Mouse (Mus musculus): ENCODE data around the gene Bpi. TPM values are rescaled to one million over a fixed set of nuclear protein-coding genes. Genes with fewer than 3 reads are reported as not detected.

The Bpi gene
- polyA plus RNA-seq, 1 experiment from 2014 or later, result not detected

DNA sequence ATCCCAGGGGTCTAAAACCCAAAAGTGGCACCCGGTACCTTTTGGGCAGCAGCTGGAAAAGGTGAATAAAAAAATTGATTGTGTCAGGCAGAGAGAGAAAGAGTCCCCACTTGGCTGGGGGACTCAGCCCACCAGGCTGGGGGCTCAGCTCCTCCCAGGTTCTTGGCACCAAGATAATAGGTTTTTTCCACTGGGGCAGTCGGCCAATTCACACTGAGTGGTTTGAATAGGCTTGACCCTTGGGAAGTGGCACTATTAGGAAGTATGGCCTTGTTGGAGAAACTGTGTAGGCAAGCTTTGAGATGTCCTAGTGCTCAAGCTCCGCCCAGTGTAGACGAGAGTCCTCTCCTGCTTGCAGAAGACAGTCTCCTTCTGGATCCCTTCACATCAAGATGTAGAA is 41.8 kb downstream of the Bpi start:
- no peak for ATAC-seq
- Histone ChIP-seq H3K27ac (no peak overlapping the region), H3K4me3 (no peak overlapping the region), H3K9ac (no peak overlapping the region), H3K4me1 (no peaks in the 10 kb centered on the region), H3K4me2 (no peak overlapping the region), H3K36me3 (no peaks in the 10 kb centered on the region), H3K27me3 (replicated peaks) (no peaks in the 10 kb centered on the region), H3K9me3 (replicated peaks) (no peaks in the 10 kb centered on the region)
- WGBS (ENCODE audit: insufficient replicate concordance), result 55% methylated on average over 4 of the region's 4 CpGs

DNA sequence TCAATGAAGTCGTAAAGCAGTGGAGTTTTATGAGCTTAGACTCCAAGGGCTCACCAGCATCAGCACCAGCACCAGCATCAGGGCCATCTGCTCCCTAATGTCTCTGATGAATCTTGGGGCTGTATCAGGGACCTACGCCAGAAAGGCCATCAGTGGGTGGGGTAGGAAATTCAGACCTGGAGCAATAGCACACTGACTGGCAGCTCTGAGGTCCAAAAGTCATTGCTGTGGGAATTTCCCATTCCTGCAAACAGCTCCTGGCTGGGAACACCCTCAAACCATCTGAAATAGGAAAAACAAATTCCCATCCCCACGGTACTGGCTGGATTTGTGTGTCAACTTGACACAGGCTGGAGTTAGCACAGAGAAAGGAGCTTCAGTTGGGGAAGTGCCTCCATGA is 44.9 kb downstream of the Bpi start:
- Histone ChIP-seq H3K4me3 (no peak overlapping the region), H3K9ac (no peak overlapping the region), H3K9me3 (replicated peaks) (no peaks in the 10 kb centered on the region), H3K27ac (no peak overlapping the region), H3K27me3 (replicated peaks) (no peaks in the 10 kb centered on the region), H3K4me1 (peaks cover 13% of the 10 kb centered on the region), H3K36me3 (no peaks in the 10 kb centered on the region), H3K4me2 (no peak overlapping the region)
- 61% methylated on average over 3 of the region's 3 CpGs for WGBS (ENCODE audit: insufficient replicate concordance)
- 0 out of 2 replicates have a peak, but pooled peaks have one; percentile 19 for ATAC-seq

- no peaks in the 10 kb centered on the region for H3K36me3 ChIP-seq
- H3K9ac ChIP-seq, result peak within 1 kb of the TSS; percentile 15; the same call in 1 of the 2 replicates
- no peaks in the 10 kb centered on the region for H3K9me3 ChIP-seq (replicated peaks)
- 31% methylated on average over 13 of the region's 13 CpGs for WGBS (ENCODE audit: insufficient replicate concordance)
- H3K4me1 ChIP-seq, result peaks cover 13% of the 10 kb centered on the region
- peak within 1 kb of the TSS; percentile 37 for H3K4me2 ChIP-seq
- H3K4me3 ChIP-seq, result peak within 1 kb of the TSS; percentile 24; the same call in 1 of the 2 replicates
- peak within 1 kb of the TSS; percentile 77 for H3K27ac ChIP-seq
- ATAC-seq, result peak; percentile 81
- no peaks in the 10 kb centered on the region for H3K27me3 ChIP-seq (replicated peaks)
Measured at GRCm38 (mm10) chr2:158305948-158306695, 48.2 kb downstream of the Bpi start, which contains the start of gene Lbp. Gene Lbp, plus strand, starts transcription at chr2:158306493.

GRCm38 (mm10) chr2:158306696-158307049 is 48.8 kb downstream of the Bpi start:
- Histone ChIP-seq H3K9ac (no peak overlapping the region), H3K4me3 (peak overlapping the region; percentile 24; the same call in 1 of the 2 replicates), H3K9me3 (replicated peaks) (no peaks in the 10 kb centered on the region), H3K4me1 (peaks cover 13% of the 10 kb centered on the region), H3K27ac (peak overlapping the region; percentile 77), H3K27me3 (replicated peaks) (no peaks in the 10 kb centered on the region), H3K4me2 (peak overlapping the region; percentile 37), H3K36me3 (no peaks in the 10 kb centered on the region)
- peak; percentile 45 for ATAC-seq
- 16% methylated on average over 6 of the region's 6 CpGs for WGBS (ENCODE audit: insufficient replicate concordance)

GRCm38 (mm10) chr2:158308276-158308675 is 50.4 kb downstream of the Bpi start:
- Histone ChIP-seq H3K4me3 (no peak overlapping the region), H3K9ac (no peak overlapping the region), H3K9me3 (replicated peaks) (no peaks in the 10 kb centered on the region), H3K4me1 (peaks cover 13% of the 10 kb centered on the region), H3K36me3 (no peaks in the 10 kb centered on the region), H3K27ac (no peak overlapping the region), H3K4me2 (no peak overlapping the region), H3K27me3 (replicated peaks) (no peaks in the 10 kb centered on the region)
- no peak for ATAC-seq
- 62% methylated on average over 5 of the region's 5 CpGs for WGBS (ENCODE audit: insufficient replicate concordance)

DNA sequence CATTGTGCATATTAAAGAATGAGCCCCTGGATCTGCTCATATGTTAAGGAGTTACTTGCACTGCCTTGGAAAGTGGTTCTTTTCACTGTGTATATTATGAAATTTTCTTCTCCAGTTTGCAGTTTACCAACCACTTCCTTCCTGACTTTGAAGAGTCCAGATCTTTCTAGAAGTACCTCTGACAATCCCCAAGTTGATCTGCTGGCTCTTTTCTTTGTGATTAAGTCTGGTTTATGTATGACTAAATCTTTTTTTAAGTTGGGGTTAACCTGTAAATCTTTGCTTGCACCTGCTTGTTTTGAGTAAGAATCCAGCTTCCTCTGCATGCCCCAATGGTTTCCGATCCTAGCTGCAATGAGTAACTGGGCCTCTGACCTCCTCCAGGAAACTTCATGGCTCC is 55.2 kb downstream of the Bpi start:
- WGBS (ENCODE audit: insufficient replicate concordance), result 62% methylated on average over 1 of the region's 1 CpGs
- Histone ChIP-seq H3K4me1 (no peaks in the 10 kb centered on the region), H3K4me2 (no peak overlapping the region), H3K36me3 (no peaks in the 10 kb centered on the region), H3K27ac (no peak overlapping the region), H3K27me3 (replicated peaks) (no peaks in the 10 kb centered on the region), H3K9me3 (replicated peaks) (no peaks in the 10 kb centered on the region), H3K4me3 (no peak overlapping the region), H3K9ac (no peak overlapping the region)
- no peak for ATAC-seq

GRCm38 (mm10) chr2:158316371-158316770 is 58.5 kb downstream of the Bpi start:
- H3K9ac ChIP-seq, result no peak overlapping the region
- ATAC-seq, result no peak
- no peak overlapping the region for H3K4me3 ChIP-seq
- no peaks in the 10 kb centered on the region for H3K9me3 ChIP-seq (replicated peaks)
- no peaks in the 10 kb centered on the region for H3K27me3 ChIP-seq (replicated peaks)
- H3K4me1 ChIP-seq, result no peaks in the 10 kb centered on the region
- H3K36me3 ChIP-seq, result 0 out of 2 replicates have a peak, but pooled peaks cover 3% of the 10 kb centered on the region
- no peak overlapping the region for H3K27ac ChIP-seq
- no peak overlapping the region for H3K4me2 ChIP-seq
- 53% methylated on average over 8 of the region's 8 CpGs for WGBS (ENCODE audit: insufficient replicate concordance)

DNA sequence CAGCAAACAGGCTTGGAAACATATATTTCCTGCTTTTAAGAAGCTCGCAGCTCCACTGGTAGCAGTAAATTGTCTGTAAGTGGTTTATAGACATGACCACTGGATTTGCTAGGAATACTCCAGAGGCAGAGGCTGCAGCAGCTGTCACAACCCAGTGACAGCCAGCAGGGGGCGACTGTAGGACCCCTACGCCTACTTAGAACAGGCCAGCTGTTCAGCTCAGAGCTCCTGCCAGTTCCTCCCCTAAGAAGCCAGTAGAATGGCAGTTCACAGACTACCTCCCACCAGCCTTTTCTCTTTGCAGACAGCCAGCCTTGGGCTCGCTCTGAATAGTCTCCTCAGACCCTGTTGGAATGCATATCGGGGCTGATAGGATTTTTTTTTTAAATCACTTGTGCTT is 59.1 kb downstream of the Bpi start:
- 17% methylated on average over 5 of the region's 5 CpGs for WGBS (ENCODE audit: insufficient replicate concordance)
- Histone ChIP-seq H3K4me1 (no peaks in the 10 kb centered on the region), H3K36me3 (0 out of 2 replicates have a peak, but pooled peaks cover 7% of the 10 kb centered on the region), H3K4me3 (no peak overlapping the region), H3K27me3 (replicated peaks) (no peaks in the 10 kb centered on the region), H3K4me2 (no peak overlapping the region), H3K9ac (no peak overlapping the region), H3K9me3 (replicated peaks) (no peaks in the 10 kb centered on the region), H3K27ac (no peak overlapping the region)
- no peak for ATAC-seq

DNA sequence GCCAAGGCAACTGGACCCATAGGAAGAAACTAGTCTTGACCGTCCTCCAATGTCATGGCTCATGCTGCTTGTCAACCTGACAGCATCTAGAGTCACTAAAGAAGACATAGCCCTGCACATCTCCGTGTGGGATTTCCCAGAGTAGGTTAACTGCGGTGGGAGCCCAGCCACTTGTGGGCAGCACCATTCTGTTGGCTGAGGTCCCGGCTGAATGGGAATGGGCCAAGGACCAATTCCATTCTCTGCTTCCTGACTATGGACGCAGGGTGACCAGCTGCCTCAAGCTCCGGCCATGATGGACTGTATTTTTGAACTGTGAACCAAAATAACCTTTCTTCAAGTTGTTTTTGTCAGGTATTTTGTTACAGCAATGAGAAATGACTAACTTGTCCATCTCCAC is 63.7 kb downstream of the Bpi start:
- Histone ChIP-seq H3K4me3 (no peak overlapping the region), H3K9ac (no peak overlapping the region), H3K36me3 (peaks cover 8% of the 10 kb centered on the region; the same call in 1 of the 2 replicates), H3K4me2 (no peak overlapping the region), H3K27ac (no peak overlapping the region), H3K27me3 (replicated peaks) (no peaks in the 10 kb centered on the region), H3K9me3 (replicated peaks) (no peaks in the 10 kb centered on the region), H3K4me1 (no peaks in the 10 kb centered on the region; the same call in 1 of the 2 replicates)
- WGBS (ENCODE audit: insufficient replicate concordance), result 79% methylated on average over 6 of the region's 6 CpGs
- no peak for ATAC-seq

DNA sequence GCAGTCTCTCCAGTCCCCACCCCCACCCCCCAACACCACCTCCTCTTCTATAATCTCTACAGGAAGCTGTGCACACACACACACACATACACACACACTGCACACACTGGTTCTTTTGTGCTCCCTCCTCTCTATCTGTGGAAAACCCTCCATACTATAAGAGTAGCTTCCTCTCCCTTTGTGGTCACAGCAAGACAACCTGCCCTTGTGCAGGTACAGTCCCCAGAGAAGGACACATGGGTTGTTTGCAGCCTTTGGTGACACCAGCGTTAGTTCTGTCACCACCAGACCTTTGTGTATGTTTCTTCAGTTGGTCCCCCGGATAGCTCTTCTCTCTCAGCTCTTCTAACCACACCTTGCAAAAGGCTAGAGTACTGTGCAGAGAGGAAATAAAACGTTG is 65.0 kb downstream of the Bpi start:
- peaks cover 12% of the 10 kb centered on the region; the same call in 1 of the 2 replicates for H3K36me3 ChIP-seq
- no peaks in the 10 kb centered on the region for H3K27me3 ChIP-seq (replicated peaks)
- no peaks in the 10 kb centered on the region for H3K9me3 ChIP-seq (replicated peaks)
- WGBS (ENCODE audit: insufficient replicate concordance), result 38% methylated on average over 3 of the region's 3 CpGs
- H3K4me1 ChIP-seq, result no peaks in the 10 kb centered on the region; the same call in 1 of the 2 replicates
- no peak overlapping the region for H3K4me3 ChIP-seq
- no peak for ATAC-seq
- no peak overlapping the region for H3K27ac ChIP-seq
- H3K4me2 ChIP-seq, result no peak overlapping the region
- no peak overlapping the region for H3K9ac ChIP-seq

GRCm38 (mm10) chr2:158324531-158325190 is 66.8 kb downstream of the Bpi start:
- H3K36me3 ChIP-seq, result peaks cover 12% of the 10 kb centered on the region; the same call in 1 of the 2 replicates
- H3K27me3 ChIP-seq (replicated peaks), result no peaks in the 10 kb centered on the region
- no peak for ATAC-seq
- H3K4me2 ChIP-seq, result no peak overlapping the region
- H3K9ac ChIP-seq, result no peak overlapping the region
- H3K4me1 ChIP-seq, result no peaks in the 10 kb centered on the region; the same call in 1 of the 2 replicates
- WGBS (ENCODE audit: insufficient replicate concordance), result 59% methylated on average over 10 of the region's 10 CpGs
- H3K4me3 ChIP-seq, result no peak overlapping the region
- no peak overlapping the region for H3K27ac ChIP-seq
- H3K9me3 ChIP-seq (replicated peaks), result no peaks in the 10 kb centered on the region

DNA sequence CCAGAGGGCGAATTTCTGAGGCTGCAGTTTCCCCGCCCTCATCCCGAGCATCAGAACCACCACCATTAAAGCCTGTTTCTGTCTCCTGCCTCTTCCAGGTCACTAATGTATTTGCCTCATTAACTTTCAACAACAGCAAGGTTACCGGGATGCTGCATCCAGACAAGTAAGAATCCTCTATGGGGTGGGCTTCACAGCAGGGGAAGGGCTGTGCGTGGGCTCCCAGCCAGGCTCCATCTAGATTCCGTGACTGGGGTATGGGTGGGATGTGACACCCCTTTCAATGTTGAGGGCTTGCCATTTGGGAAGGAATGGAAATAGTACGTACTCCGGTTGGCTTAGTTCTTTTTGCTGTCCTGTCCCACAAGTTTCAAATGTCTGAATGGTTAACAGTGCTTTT is 67.7 kb downstream of the Bpi start:
- no peaks in the 10 kb centered on the region for H3K27me3 ChIP-seq (replicated peaks)
- ATAC-seq, result no peak
- H3K4me2 ChIP-seq, result no peak overlapping the region
- no peak overlapping the region for H3K4me3 ChIP-seq
- H3K9me3 ChIP-seq (replicated peaks), result no peaks in the 10 kb centered on the region
- 73% methylated on average over 8 of the region's 8 CpGs for WGBS (ENCODE audit: insufficient replicate concordance)
- no peaks in the 10 kb centered on the region; the same call in 1 of the 2 replicates for H3K4me1 ChIP-seq
- H3K36me3 ChIP-seq, result peaks cover 12% of the 10 kb centered on the region; the same call in 1 of the 2 replicates
- H3K27ac ChIP-seq, result no peak overlapping the region
- H3K9ac ChIP-seq, result no peak overlapping the region
